Mouse (Mus musculus): ENCODE measurements around the gene Avil.

Gene Avil

DNA sequence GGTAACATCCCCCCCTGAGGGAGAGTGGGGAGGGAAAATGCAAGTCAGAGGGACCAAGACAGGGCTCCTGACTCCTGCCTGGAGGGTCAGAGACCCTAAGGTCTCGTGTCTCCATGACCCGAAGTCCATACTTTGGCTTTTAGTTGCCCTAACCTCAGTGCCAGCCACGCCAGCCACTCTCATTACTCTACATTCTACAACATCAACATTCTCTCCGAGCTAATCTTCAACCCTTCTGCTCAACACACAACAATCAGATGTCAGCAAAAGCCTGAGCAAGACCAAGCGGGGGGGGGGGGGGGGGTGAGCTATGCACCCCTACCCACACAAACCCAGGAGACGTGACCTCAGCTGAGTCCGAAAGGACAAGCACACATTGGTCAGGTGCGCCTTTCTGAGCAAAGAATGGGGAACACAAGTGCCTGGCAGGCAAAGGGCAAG, 32.8 kb downstream of the Avil start:
- no peak for DNase-seq

GRCm38 (mm10) chr10:127036273-127036672, 35.8 kb downstream of the Avil start:
- DNase-seq = no peak

DNA sequence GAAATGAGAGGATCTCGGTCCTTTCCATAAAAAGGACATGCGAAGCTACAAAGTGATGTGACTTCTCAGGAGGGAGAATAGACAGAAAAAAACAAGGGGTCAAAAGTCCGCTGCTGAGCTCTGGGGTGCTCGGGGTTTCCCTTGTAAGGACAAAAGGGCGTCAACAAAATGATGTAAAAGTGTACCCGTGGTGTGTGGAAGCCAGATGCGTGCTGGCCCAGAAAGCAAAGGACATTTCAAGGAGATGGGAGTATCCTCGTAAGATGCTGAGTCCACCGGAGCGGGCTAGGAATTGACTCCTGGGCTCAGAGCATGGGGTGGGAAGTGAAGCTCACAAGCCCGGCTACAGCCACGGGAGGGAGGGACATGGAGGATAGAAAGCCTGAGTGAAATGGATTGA, 37.1 kb downstream of the Avil start:
- DNase-seq = no peak

DNA sequence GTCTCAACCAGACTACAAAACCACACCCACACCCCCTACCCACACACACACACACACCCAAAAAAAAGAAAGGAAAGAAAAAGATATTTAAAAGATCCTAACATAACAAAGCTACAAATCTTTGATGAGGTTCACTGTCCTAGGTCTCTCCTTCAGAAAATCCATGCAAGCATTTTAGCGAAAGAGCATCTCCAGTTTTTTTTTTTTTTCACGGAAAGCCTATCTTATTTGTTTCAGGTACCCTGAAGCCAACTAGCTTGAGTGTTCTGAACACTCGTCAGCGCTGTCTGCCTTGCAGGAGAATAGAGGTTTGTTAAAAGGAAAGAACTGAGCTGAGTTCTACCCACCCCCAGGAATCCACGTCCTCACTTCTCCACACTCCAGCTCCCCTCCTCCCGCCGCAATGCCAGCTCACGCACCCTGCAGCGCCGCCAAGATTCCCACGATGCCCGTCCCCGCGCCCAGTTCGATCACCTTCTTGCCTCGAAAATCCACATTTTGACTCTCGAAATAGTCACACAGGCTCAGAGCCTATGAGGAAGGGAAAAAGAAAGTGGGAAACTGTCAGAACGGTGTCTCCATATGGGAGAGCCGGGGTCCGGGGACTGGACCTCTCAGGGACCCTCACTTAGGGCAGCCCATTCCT, 40.2 kb downstream of the Avil start:
- no peak for DNase-seq

DNA sequence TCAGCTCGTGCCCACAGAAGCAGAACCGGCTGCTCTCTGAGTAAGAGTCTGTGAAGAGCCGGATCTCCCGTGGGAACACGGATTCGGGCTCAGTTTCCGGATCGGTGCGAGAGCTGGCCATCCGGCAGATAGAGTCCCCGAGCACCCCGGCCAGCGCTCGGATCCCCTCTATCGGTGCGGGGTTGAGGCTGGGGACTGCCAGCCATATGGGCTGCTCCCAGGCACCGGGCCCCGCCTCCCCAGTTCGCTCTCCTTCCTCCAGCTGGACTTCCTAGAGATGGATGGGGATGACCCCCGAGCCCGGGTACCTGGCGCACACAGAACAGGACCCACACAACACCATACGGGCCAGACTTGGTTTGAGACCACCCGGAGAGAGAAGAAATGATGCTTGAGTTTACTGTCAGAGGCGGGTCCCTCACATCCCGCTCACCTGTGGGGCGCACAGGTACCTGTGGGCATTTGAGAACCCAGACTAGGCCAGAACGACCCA, 40.8 kb downstream of the Avil start, which contains the start of the genes Mettl1 and Eef1akmt3:
Mettl1 (plus strand) TSS at position 141 of the 493 bp plus-strand sequence.
Eef1akmt3 (minus strand) TSS at position 240 of the 493 bp plus-strand sequence.
- DNase-seq = peak; percentile 21

GRCm38 (mm10) chr10:127041774-127042338, 41.3 kb downstream of the Avil start:
- DNase-seq = peak; percentile 81

- DNase-seq = no peak
These were observed 42.1 kb downstream of the Avil start for GRCm38 (mm10) chr10:127042468-127043115.

GRCm38 (mm10) chr10:127043187-127043586, 42.7 kb downstream of the Avil start:
- DNase-seq = no peak

DNA sequence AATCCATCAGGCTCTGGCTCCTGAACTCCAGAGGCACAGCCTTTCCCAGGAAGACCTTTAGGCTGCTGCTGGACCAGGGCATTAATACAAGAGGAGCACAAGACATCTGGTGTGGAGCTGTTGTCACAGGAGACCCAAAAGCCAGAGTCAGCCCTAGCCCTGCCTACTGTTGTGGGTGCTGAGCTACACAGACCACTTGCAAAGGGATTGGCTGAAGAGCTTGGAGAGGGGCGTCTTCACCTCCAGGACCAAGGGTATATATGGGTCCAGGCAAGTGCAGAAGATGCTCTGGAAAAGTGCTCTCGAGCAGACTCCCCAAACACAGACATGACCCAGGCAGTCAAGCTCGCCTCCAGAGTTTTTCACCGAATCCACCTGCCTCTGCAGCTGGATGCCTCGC, 47.4 kb downstream of the Avil start, which contains the start of gene Cyp27b1:
Cyp27b1 (plus strand) TSS at position 297 of the 400 bp plus-strand sequence.
- DNase-seq = no peak

GRCm38 (mm10) chr10:127048608-127049394, 48.3 kb downstream of the Avil start:
- no peak for DNase-seq

DNA sequence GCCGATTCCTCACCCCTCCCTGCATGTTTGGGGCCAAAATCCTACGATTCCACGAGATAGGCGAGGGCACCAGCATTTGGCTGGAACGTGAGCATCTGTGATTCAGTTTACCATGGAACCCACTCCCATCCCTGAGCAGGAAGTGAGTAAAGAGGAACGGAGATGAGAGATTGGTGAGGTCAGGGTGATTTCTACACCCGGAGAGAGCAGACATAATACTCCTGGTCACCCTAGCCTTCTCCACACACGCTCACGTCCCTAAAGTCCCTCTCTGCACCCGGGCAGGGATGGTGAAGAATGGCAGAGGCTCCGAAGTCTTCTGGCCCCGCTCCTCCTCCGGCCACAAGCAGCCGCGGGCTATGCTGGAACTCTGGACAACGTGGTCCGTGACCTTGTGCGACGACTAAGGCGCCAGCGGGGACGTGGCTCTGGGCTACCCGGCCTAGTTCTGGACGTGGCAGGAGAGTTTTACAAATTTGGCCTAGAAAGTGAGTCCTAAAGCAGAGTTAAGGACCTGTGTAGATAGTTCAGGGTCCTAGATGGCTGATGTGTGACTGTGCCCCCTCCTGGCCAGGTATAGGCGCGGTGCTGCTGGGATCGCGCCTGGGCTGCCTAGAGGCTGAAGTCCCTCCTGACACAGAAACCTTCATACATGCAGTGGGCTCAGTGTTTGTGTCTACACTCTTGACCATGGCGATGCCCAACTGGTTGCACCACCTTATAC, 49.0 kb downstream of the Avil start:
- DNase-seq = no peak

DNA sequence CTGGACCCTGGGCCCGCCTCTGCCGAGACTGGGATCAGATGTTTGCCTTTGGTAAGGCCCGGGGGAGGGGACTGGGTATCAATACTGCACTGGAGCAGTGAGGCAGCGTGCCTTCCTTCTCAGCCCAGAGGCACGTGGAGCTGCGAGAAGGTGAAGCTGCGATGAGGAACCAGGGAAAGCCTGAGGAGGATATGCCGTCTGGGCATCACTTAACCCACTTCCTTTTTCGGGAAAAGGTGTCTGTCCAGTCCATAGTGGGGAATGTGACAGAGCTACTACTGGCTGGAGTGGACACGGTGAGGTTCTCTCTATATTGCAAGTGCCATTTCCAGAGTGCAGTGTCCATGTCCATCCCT, 49.6 kb downstream of the Avil start:
- no peak for DNase-seq

DNA sequence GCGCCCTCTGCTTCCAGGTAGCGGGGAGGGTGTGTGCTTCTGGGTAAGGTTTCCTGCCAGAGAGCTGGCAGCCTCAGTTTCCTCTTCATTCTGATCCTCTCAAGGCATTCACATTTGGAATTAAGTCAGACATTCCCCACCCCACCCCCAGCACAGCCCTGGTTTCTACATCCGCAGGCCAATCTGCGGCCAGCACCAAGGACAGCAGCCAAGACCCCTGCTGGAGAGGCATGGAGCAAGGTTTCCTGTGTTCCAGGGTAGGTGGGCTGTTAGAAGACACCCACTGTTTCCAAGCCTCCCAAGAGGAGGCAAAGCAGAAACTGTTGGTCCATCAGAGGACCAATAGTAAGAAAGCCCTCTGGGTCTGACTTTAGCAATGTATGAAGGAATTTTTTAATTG, 54.1 kb downstream of the Avil start:
- DNase-seq = no peak

GRCm38 (mm10) chr10:127055406-127055805, 54.9 kb downstream of the Avil start:
- no peak for DNase-seq

- DNase-seq = no peak
These were observed 56.0 kb downstream of the Avil start for GRCm38 (mm10) chr10:127056490-127056889.

- peak; percentile 86 for DNase-seq
These were observed 57.7 kb downstream of the Avil start for GRCm38 (mm10) chr10:127058161-127058560.

DNA sequence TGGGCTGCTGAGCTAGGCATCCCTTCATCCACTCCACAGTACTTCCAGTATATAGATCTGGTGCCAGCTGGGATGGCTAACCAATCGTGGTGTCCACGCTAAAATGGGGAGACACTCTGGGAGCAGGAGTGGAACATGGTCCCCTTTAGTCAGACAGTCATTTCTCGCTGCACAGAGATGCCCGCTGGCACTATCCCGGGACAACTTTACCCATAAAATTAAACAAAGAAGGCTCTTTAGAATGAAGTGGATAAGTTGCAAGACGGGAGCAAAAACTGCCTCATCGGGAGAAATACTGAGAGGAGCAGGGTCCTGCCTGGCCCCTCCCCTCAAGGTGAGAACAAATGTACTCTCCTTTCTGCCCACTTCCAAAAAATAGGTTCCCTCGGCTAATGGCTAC, 58.2 kb downstream of the Avil start:
- DNase-seq = no peak

DNA sequence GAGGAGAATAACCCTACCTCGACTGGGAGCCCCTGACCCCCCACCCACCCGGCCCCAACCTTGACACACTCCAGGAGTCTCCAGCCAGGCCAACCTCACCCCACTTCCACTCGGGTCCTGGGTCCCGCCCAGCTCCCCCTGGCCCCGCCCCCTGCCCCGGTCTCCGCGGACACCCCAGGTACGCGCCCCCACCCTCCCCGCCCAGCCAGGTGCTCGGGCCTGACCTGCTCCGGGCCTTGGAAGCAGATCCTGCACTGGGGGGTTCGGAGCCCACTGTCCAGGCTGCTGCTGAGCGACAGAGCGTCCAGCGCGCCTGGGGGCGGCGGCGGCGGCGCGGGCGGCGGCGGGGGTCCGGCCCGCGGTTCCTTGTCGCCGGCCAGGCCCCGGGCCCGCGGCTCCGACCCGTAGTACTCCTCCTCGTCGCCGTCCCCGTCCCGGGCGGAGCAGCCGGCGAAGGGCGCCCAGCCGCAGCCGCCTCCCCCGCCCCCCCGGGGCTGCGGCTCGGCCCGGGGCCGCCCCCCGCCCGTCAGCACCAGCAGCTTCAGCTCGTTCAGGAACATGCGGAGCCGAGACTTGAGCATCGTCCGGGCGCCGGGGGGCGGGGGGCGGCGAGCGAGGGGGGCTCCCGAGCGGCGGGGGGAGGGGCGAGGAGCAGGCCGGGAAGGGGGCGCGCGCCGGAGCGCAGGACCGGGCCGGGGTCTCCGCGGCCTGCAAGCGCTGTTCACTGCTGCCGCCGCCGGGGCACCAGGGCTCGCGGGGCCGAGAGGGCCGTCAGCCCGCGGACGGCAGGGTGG, 58.9 kb downstream of the Avil start:
- DNase-seq = peak; percentile 28

GRCm38 (mm10) chr10:127059968-127060916, 59.7 kb downstream of the Avil start, which contains the start of gene March9:
TSS of gene March9 (minus strand) at chr10:127060184.
- DNase-seq = peak; percentile 85

GRCm38 (mm10) chr10:127061085-127061484, 60.6 kb downstream of the Avil start:
- no peak for DNase-seq
